Mouse (Mus musculus) CH12.LX (cell line): ENCODE measurements at regions not wholly inside any gene's neighbourhood (a gene's known extent, or its start where the extent isn't known, plus 50 kb on each side); places are given as distances from the start of the nearest gene placed in this dataset.

Experiments
- CHD2 ChIP-seq: IDR thresholded peaks from 2 replicates; pipeline ENCODE4 v1.6.1; 2011; ENCODE audit warnings: low read length, improper control_type of control experiment
- CTCF ChIP-seq, 2 experiments: IDR thresholded peaks in 1 of 2; conservative IDR thresholded peaks in 1 of 2; 2 replicates each; pipeline ENCODE4 v1.5.1; 2011 to 2012; ENCODE audit warnings: low read depth in 2 of 2, low read length in 2 of 2, improper control_type of control experiment in 1 of 2, inconsistent platforms in 1 of 2, mild to moderate bottlenecking in 1 of 2, moderate library complexity in 1 of 2
- EP300 ChIP-seq: IDR thresholded peaks from 2 replicates; pipeline ENCODE4 v1.6.1; 2011; ENCODE audit warnings: low read length, improper control_type of control experiment
- ETS1 ChIP-seq: conservative IDR thresholded peaks from 2 replicates; pipeline ENCODE4 v1.6.1; 2012; ENCODE audit warnings: low read depth, mild to moderate bottlenecking, inconsistent platforms, low read length, improper control_type of control experiment, moderate library complexity
- KAT2A ChIP-seq: IDR thresholded peaks from 2 replicates; pipeline ENCODE4 v1.6.1; 2012; ENCODE audit warnings: low read length, improper control_type of control experiment, inconsistent platforms; ENCODE audit not compliant: insufficient replicate concordance
- MAFK ChIP-seq: IDR thresholded peaks from 2 replicates; pipeline ENCODE4 v1.6.1; 2011; ENCODE audit warnings: low read length, improper control_type of control experiment; ENCODE audit not compliant: insufficient replicate concordance
- POLR2A ChIP-seq: IDR thresholded peaks from 2 replicates; pipeline ENCODE4 v1.6.1; 2011; ENCODE audit warnings: low read depth, mild to moderate bottlenecking, improper control_type of control experiment, low read length
- POLR2AphosphoS2 ChIP-seq: IDR thresholded peaks from 2 replicates; pipeline ENCODE4 v1.6.1; 2011; ENCODE audit warnings: low read depth, low read length, improper control_type of control experiment
- ZC3H11A ChIP-seq: IDR thresholded peaks from 2 replicates; pipeline ENCODE4 v1.6.1; 2012; ENCODE audit warnings: low read depth, mild to moderate bottlenecking, inconsistent platforms, low read length, improper control_type of control experiment
- ZNF384 ChIP-seq: IDR thresholded peaks from 2 replicates; pipeline ENCODE4 v1.6.1; 2012; ENCODE audit warnings: low read depth, low read length, improper control_type of control experiment, inconsistent platforms

GRCm38 (mm10) chr1:57096740-57097139, 118.3 kb upstream of the Satb2 start:
- TF ChIP-seq MAFK (no peak), CTCF (conservative IDR thresholded peaks at IDR 0.05 in 1 of 2, IDR thresholded peaks at IDR 0.05 in 1 of 2; ENCODE audit: low read depth in 2 of 2, low read length in 2 of 2) (no peak), CHD2 (no peak), ZNF384 (no peak), POLR2A (no peak), ETS1 (no peak), KAT2A (no peak), EP300 (no peak), ZC3H11A (no peak), POLR2AphosphoS2 (no peak)
